Mouse (Mus musculus) erythroid progenitor cell, adult 5-6 weeks (primary cell): ENCODE data around the gene Rasgrf1. TPM values are rescaled to one million over a fixed set of nuclear protein-coding genes. Genes with fewer than 3 reads are reported as not detected.
"Not testable (repeated sequence)": the region's sequence is repeated elsewhere in the genome, so short reads cannot be mapped to it uniquely, and the experiment has no call there.

Experiments used
- ATAC-seq: replicated peaks from 2 replicates; pipeline ENCODE4 v1.8.0; 2016; ENCODE audit warnings: moderate number of reproducible peaks, mild to moderate bottlenecking, moderate TSS enrichment, inconsistent platforms; ENCODE audit not compliant: poor library complexity, low FRiP score, severe bottlenecking
- total RNA-seq, 2 experiments: library from RNA; stranded (forward) in 1 of 2; stranded (reverse) in 1 of 2; fragments of 150-400 nt in 1 of 2; fragments of 186-747, 209-891 nt in 1 of 2; gene quantifications; 2 replicates each; pipeline versions ENCODE4 v1.2.3 to v1.2.4; 2015 to 2017; ENCODE audit warnings: low replicate concordance in 2 of 2

Rasgrf1 gene
- total RNA-seq, 2 experiments from 2014 or later: not detected

DNA sequence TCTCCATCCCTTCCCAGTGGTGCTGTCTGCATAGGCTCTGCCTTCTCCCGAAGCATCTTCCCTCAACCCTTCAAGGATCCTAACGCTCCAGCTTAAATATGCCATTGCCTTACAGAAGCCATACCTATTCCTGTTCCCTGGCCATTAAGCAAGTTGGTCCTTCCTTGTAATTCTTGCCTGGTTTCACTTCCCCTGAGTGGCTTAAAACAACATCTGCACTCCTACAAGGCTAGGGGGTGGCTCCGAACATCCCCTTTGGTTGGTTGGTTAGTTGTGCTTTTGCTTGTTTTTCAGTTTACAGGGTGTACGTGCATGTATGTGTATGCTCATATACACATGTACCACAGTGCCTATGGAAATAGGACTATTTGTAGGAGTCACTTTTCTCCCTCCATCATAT lies 111.7 kb downstream of the Rasgrf1 start:
- no peak for ATAC-seq

DNA sequence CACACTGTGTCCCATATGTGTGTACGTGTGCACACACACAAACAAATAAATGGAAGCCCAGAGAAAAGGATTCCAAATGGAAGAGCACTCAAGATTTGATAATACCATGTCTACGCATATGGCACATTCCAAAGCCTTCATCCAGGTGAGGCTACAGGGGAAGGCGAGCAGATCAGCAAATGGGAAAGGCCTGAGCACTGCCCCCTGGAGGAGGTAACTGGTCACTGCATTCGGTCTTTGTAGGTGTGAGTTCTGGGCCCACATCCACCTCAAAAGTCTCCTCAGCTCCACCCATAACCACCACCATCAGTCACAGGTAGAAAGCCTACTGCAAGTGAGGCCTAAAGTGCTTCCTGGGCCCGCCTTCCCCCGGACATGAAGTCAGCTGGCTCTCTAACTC lies 118.0 kb downstream of the Rasgrf1 start:
- ATAC-seq: no peak

DNA sequence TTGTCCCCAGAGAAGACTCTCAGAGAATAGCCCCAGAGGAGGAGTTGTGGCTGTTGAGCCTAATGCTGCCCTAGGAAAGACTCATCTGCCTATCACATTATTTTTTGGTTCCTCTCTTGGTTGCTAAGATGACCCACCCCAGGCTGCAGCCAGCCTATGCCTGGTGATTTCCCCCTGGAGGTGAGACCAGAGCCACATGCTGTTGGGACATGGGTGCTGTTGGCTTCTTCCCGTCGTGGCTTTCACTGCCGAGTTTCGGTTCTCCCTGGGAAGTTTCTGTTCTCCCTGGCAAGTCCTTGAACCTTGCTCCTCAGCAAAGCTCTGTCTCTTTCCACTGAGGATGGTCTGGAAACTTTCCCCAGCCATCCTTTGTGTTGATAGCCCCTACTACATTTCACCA lies 124.2 kb downstream of the Rasgrf1 start:
- no peak for ATAC-seq

DNA sequence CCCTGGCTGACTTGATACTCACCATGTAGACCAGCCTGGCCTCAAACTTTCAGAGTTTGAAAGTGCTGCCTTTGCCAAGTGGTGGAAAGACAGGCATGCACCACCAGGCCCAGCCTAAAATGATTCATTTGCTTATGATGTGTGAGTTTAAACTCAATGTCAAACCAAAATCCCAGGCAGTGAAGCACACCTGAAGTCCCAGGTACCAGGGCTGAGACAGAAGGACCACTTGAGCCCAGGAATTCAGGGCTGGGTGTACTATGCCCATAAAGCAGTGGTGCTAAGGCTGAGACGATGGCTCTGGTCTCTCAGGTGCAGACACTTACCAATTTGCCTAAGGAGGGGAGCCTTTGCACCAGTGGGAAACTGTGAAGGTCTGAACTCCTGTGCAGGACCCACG lies 125.5 kb downstream of the Rasgrf1 start:
- no peak for ATAC-seq

DNA sequence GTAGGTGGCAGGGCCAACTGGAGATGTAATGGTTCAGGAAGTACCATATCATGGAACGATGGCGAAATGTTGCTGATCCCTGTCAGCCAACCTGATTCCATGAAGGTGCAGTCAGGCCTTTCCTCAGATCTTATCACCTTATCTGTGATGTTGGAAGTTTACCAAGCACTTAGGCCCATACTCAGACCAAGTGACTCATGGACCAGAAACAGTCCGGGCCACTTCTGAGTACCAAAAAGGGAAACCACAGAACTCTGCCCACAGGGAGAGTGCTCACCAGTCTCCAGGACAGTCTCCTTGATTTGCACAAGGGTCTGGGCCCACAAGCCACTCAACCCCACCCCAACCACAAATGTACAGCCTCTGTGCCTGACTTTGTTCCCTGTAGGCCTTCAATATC lies 126.1 kb downstream of the Rasgrf1 start:
- ATAC-seq: no peak

DNA sequence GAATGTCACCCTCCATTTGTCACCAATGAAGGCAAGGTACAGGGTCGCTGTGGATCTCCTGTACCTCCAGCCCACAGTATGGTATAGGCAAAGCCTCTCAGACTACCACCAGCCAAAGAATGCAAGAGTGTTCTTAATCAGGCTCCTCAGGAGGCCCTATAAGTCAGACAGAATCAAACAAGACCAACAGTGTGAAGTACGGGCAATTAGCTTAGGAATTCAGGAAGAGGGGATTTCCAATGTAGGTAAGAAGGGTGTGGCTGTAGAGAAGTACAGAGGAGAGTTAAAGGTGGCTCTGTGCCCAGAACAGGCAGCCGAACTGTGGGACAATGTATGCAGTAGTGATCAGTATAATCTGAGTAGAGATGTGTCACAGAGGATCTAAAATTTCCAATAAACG lies 126.6 kb downstream of the Rasgrf1 start:
- ATAC-seq: no peak

DNA sequence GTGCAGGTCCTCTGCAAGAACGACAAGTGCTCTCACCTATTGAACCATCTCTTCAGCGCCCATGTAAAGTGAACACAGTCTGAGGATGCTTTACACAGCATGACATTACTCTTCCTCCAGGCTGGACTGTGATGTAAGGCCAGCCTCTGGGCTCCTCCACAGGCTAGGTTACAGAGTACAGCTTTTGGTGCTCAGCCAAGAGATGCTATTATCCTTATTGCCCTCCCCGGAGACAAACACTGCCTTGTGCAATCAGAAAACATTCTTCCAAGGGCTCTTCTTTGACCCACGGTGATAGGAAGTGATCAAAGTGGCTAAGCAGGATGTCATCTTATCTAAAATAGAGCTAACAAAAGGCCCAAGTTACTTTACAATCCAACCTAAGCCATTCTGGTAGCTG lies 128.8 kb downstream of the Rasgrf1 start:
- ATAC-seq: no peak

DNA sequence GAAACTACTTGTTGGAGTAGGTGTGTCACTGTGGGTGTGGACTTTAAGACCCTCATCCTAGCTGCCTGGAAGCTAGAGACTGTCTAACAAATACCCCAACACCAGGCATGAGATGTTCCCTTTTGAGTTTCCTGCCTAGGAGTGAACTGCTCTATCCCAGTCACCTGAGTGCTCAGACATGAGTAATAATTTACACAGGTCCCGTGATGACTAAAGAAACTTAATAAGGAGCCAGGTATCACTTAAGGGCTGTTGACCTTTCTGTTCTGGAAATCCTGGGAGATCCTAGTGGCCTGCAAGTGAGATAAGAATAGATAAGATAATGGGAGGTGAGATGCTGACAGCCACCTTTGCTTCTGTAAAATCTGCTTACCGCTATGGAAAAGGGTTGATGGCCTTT lies 131.2 kb downstream of the Rasgrf1 start:
- no peak for ATAC-seq

DNA sequence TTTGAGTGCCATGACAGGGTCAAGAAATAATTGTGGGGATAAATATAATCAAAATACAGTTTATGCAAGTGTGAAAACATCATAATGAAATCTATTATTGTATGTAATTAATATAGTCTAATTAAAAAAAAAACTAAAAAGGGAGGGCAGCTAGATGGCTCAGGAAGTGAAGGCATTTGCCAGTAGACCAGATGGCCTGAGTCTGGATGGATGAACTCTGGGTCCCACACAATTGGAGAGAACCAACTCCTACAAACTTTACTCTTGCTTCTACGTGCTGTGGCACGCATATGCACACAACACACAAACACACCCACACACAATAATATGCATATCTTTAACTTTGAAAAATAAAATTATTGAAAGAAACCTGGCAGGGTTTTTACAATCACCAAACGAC lies 131.8 kb downstream of the Rasgrf1 start:
- no peak for ATAC-seq

DNA sequence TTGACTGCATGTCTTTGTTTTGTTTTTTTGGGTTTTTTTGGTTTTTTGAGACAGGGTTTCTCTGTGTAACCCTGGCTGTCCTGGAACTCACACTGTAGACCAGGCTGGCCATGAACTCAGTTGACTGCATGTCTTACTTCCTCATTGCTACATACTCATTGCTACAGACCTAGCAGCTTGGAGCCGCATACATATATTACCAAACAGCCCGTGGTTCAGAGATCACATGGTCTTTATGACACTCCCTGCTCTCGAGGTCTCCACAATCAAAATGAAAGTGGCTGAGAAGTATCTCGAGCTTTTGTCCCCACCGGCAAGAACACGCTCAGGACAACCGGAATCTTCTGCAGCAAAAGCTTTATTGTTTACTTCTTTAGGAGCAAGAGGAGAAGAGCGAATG lies 133.2 kb downstream of the Rasgrf1 start:
- not testable (repeated sequence) for ATAC-seq

DNA sequence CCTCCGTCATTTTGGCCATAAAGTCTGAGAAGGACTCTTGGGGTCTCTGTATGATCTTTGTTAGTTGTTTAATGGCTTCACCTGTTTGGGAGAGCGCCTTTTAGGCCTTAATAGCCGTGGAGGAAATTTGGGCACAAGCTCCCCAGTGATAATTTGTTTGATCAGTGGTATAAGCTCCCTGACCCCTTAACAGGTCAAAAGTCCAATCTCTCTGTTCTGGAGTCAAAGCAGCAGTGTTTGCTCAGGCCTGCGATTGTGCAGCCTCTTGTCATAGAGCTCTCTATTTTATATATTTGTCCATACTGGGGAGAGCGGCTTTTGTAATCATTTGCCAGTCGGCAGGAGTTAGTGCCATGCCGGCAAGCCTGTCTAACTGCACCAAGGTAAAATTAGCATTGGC lies 135.5 kb downstream of the Rasgrf1 start:
- no peak for ATAC-seq

DNA sequence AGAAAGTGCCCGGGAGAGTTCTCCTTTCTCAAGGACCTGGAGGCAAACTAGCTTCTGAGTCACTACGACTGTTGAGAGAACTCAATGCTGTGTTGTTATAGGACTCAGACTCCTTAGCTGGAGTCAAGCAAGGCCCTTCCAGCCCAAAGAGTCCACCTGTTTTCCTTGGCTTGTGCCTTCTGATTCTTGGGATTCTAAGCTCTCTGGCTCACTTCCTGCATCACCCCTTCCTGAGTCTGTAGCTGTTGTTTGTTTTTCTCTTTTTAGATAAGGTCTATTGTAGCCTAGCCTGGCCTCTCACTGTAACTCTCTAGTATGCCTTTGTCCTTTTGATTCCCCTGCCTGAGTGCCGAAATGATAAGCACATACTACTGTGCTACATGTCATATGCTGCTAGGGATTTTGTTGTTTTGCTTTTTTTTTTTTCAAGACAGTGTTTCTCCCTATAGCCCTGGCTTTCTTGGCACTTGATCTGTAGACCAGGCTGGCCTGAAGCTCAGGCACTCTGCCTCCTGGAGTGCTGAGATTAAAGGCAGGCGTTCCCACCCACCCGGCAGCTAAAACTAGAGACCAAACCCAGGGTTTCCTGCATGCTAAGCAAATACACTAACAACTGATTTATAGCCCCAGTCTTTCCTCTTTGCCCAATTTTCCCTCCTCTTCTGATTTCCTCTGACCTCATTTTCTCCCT lies 138.4 kb downstream of the Rasgrf1 start:
- no peak for ATAC-seq

DNA sequence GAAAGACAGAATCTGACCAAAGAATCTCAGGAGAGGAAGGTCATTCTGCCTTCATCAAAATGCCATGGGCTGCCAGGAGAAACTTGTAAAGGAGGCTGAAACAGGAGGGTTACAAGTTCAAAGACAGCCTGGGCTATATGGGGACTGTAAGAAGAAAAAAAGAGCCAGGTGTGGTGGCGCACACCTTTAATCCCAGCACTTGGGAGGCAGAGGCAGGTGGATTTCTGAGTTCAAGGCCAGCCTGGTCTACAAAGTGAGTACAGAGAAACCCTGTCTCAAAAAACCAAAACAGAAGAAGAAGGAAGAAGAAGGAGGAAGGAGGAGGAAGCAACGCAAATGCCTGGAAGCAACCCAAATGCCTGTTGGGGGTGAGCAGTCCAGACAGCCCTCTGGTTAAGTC lies 144.1 kb downstream of the Rasgrf1 start, which contains the start of gene Ctsh:
Gene Ctsh (plus strand): TSS at position 301 of the 400 bp plus-strand sequence.
- ATAC-seq: no peak

DNA sequence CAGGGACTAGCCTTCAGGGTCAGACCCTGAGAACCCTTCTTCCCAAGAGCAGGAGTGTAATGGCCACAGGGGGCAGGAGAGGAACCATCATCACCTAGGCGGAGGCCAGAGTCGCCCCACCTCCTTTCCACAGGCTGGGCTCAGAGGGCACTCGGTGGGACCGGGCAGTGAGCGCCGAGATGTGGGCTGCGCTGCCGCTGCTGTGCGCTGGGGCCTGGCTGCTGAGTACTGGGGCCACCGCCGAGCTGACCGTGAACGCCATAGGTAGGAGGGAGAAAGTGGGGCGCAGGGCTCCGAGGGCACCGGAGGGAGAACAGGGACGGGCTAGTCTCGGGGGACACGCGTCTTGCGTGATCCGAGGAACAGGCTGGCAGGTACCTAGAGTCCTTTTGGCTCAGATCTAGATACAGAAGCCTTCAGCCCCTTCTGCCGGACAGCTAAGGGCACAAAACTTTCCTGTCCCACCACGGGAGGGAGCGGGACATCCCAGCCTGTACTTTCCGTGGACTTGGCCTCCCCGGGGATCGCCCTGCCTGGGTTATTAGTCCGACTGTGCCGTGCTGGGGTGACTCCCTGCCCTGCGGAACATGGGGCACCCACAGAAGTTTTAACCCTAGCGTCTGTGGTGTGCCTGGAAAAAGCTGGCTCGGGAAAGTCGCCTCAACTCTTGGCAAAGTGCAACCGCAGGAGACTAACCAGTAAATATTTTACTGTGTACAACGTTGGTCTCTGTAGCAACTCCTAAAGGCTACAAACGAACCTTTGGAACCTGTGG lies 144.8 kb downstream of the Rasgrf1 start:
- ATAC-seq: no peak

DNA sequence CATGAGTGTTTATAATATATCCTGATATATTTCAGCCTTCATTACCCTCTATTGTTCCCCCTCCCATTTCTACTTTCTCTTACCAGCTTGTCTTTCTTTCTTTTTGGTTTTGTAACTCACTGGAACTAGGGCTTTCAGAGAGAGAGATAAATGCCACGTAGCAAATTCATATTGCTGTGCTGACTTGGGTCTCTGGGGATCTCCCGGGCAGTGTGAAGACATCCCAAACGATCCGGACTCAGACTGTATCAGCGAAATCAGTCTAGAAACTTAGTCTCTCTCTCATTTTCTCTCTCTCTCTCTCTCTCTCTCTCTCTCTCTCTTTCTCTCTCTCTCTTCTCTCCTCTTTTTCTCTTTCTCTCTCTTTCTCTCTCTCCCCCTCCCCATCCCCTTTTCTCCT lies 145.7 kb downstream of the Rasgrf1 start:
- ATAC-seq: no peak

DNA sequence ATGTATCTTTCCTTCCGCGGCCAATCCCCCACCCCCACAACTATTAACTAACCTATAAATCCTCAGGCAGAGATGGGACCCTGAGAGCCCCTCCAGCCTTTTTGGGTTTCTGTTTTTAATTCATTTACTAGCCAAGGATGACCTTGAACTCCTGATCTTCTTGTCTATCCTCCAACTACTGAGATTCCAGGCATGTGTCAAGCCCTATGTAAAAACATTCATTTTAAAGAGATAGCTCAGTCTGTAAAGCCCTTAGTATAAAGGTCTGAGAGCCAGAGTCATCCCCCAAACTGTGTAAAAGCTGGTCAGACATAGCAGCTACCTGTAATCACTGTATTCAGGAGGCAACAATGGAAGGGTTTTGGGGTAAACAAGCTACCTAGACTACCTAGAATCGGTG lies 146.2 kb downstream of the Rasgrf1 start:
- ATAC-seq: no peak

DNA sequence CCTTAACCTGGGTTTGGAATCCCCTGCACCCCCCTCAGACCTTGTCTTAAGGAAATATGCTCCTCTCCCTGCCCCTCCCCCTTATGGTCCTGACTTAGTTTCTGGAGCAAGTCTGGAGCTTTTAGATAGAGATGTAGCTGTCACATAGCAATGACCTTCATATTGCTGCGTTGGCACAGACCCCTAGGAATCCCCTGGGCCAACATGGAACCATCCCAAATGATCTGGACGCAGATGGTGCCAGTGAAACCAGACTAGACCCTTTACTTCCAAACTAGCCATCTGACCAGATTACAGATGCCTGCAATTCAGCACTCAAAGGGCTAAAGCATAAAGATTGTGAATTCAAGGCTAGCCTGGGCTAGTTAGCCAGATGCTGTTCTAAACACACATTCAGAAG lies 147.0 kb downstream of the Rasgrf1 start:
- no peak for ATAC-seq

DNA sequence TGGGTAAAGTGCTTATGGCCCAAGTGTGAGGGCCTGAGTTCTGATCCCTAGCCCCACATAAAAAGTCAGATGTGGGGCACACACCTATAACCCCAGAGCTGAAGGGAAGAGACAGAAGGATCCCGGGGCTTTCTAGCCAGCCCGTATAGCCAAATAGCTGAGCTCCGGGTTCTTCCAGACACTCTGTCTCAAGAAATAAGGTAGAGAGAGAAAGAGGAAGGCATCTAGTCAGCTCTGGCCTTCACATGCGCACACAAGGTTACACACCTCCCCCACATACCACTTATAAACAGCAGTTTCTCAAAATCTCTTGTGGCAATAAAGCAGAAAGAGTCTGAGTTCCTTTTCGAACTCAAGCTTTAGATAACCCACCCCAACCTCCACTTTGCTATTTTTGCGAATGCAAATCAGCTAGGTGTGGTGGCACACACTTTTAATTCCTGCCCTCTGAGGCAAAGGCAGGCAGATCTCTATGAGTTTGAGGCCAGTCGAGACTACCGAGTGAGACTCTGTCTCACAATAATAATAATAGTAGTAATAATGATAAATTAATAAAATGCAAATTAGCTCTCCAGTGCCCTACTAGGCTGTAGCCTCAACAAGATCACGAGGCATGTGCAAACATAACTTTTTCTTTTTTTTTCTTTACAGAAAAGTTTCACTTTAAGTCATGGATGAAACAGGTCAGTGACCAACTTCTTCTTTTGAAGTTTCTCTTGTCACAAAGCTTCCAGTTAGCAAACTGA lies 150.3 kb downstream of the Rasgrf1 start:
- ATAC-seq: no peak

DNA sequence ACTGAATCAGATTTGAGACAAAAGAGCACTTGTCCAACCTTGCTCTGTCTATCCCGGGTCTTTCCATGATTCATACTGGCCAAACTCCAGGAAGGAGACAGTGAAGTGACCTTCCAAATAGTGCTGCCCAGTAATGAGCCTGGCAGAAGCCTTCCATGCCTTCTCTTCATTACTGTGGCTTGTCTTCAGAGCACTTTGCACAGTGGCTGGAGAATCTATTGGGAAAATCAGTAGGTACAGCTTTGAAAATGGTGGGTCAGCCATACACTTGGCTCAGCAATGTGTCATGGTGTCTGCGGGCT lies 150.8 kb downstream of the Rasgrf1 start:
- ATAC-seq: no peak

DNA sequence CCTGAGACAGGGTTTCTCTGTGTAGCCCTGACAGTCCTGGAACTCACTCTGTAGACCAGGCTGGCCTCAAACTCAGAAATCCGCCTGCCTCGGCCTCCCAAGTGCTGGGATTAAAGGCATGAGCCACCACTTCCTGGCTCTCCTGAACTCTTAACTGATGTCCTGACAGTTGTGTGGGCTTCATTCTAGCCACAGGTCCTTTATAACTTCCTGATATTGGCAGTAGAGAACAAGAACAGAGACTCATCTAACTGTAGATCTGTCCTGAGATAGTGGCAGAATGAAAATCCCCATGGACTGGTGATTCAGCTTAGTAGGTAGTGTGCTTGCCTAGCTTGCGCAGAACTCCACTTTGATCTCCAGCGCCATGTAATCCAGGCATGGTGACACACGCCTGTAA lies 151.2 kb downstream of the Rasgrf1 start:
- not testable (repeated sequence) for ATAC-seq

DNA sequence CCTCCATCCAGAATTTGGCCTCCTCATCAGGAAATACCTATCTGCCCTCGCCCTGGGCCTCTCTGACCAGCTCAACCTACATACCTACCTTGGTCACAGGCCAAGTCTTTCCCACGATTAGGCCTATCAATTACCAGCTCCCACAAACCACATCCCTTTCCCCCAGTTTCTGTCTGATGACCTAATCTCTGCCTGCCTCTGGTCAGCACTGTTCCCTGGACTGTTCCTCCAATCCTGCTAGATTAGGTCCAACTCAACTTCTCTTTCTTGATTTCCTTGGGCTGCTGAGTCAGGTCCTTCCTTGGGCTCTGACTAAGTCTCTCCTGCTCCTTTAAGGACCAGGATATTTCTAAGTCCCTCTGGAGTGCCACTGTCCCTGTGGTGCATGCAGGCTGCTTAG lies 157.6 kb downstream of the Rasgrf1 start:
- ATAC-seq: no peak
